Mouse (Mus musculus) lung, postnatal 36 days (tissue): Measurements from ENCODE around the gene Slc35c1.

Source experiments
- DNase-seq: peaks from one replicate; pipeline ENCODE4 v3.0.0; 2022; ENCODE audit warnings: mixed read lengths

Gene Slc35c1

DNA sequence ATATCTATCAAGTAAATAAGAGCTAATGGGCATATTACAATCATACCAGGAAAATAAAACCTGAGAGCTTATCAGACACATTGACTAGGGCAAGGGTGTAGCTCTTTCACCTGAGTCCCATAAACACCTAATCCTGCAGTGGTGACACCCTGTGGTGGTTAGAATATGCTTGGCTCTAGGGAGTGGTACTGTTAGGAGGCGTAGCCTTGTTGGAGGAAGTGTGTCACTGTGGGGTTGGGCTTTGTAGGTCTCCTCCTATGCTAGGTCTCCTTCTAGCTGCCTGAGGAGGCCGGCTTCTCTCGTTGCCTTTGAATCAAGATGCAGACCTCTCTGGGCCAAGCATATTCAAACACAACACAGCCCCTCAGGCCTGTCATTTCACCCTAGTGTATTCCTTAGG, 14.6 kb upstream of the Slc35c1 start:
- DNase-seq = no peak

DNA sequence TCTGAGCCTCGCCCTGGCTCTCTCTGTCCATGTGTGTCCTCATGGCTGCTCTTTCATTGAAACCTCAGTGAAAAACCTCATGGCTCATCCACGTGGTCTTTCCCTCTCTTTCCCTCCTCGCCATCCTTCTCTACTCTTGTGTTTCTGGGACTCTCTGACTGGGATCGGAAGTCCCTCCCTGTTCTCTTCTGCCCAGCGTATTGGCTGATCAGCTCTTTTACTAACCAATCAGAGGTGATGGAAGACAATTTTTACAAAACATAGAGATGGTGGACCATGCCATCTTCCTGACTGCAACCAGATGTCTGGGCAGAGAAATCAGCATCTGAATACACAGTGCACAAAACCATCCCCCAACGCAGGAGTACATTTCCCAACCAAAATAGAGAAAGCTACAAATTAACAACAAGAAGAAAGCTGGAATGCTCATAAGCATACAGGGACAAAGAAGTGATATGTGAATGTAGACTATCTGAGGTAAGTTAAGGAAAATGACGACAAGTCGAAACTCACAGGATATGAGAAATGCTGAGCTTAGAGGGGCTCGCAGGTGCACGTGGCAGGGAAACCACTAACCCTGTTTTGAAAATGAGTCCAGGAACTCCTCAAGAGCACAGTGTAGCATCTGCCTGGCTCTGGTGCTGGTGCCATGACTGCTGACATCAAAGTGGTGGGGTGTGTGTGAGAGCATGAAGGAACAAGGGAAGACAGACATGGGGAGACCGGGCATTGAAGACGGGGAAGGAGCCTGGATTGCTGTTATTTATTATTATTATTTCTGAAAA, 11.7 kb upstream of the Slc35c1 start:
- DNase-seq = no peak

DNA sequence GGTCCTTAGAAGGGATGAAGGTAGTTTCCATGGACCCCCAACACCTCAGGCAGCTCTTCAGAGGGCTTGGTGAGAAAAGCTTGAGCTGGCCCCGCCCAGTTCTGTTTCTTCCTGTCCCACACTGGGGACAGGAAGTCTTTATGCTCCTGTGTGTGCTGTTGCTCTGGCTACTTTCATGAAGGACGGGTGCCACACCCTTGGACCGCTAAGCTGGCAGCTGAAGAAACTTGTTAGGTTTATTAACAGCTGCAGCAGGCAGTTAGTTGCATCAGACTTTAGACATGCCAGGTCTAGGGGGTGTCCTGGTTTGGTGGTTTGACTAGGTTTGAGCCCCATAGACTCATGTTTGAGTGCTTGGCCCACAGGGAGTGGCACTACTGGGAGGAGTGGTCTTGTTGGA, 4.4 kb upstream of the Slc35c1 start:
- DNase-seq = peak; percentile 32

DNA sequence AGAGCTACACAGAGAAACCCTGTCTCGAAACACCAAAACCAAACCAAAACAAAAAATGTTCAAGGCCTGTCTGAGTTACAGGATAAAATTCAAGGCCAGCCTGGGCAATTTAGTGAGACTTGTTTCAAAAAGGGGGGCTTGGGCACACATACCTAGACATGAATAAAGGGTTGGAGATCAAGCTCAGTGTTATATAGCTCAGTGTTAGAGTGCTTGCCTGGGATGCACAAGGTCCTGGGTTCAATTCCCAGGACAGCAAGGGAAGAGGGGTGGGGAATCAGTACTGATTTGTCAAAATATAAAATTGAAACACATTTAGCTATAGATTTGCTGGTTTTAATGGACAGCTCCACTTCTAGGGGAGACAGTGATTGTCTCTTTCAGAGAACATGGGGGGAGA, 877 bp upstream of the Slc35c1 start:
- DNase-seq = no peak

DNA sequence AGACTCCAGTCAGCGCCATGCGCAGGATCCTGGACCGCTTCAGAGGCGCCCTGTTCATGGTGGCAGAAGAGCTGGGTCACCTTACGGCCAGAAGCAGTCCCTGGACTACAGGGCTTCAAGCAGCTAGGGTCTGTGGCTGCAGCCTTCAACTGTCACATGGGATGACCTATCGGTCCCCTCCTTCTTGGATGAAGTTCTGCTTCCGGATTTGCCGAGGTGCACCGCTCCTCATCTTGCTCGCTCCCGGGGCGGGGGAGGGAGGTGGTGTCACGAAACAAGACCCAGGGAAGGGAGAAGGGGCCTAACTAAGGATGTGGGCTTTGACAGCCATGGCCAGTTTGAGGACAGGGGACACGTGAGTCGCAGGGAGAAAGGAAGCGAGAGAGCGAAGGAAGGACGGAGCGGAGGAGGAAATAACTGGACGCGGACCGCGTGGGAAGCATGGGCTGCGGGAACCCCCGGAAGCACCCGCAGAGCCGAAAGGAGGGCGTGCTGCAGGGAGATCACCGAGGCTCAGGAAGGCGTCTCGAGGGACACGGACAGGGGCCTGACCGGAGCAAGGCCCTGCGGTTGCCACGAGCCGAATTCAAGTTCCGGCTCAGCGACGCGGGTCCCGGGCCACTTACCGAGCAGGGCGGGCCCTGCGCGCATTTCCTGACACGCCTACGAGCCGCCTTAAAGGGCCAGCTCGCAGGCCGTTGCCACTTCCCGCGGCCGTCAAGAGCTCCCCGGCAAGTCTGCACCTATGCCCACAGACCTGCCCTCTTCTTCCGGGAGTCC, 1.0 kb downstream of the Slc35c1 start:
- peak; percentile 89 for DNase-seq

DNA sequence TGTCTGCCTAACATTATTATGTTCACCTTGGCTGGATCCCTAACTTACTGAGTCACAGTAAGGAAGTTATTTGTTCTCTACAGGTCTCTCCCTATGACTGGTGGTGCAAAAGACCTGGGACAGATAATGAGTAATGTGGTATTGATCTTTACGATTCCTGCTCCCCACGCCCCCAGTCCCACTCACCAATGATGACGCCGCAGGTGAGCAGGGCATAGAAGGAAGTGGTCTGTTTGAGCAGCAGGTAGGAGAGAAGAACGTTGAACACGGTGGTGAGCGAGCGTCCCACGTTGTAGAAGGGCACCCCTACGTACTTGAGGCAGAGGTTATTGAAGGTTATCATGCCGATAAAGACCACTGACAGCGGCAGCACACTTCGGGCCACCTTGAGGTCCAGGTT, 1.9 kb downstream of the Slc35c1 start:
- DNase-seq = no peak

DNA sequence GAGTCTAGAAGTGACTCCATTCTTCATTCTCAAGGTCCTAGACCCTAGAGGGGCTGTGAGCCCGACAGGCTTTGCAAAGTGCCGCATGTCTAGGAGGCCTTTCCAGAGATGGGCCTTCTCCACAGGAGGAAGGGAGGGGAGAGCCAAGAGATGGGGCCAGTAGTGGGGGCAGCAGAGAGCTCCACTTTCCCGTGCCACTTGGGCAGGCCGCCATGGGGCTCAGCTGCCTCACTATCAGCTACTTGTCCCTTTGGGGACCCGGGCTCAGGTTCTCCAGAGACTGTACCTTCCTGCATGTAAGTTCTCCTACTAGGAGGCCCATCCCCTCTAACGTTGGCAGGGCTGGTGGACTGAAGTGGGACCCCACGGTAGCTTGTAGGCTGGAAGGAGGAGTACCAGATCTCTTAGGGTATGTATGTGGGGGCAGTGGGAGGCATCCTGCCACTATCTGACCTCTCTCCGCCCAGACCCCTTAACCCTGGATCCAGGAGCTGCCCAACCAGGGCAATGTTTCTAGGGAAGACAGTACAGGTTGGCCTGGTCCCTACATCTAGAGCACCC, 3.3 kb downstream of the Slc35c1 start:
- no peak for DNase-seq

DNA sequence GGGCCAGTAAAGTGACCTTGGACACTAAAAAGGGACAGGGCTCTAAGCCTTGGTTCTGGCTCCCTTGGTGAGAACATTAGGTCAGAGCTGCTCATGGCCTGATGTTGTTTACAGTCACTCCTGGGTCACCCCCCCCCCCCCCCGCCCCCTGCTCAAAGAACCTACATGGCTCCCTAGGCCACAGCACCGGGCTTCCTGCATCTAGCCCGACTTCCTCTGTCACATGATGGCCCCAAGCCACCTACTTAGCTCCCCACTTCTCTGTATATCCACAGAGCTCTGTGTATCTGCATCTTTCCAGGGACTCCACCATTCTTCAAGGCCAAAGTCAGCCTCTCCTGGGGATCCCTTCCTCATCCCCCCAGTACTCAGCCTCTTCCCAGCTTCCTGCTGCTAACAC, 4.6 kb downstream of the Slc35c1 start:
- DNase-seq = no peak

DNA sequence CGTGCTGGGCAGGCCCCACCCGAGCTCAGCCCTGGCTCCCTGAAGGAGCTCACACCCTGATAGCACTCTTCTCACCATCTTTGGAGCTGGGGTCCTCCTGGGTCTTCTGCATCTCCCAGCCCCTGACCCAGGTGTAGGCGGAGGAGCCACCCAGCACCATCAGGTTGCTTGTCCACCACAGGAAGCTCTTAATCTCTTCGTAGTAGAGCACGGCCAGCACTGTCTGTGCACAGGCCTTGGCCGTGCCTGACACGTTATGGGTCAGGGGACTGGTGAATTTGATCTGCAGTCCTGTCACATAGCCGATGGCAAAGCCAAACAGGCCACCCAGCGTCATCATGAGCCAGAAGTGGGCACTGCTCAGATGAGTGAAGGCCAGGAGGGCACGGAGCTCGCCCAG, 6.2 kb downstream of the Slc35c1 start:
- DNase-seq = no peak

DNA sequence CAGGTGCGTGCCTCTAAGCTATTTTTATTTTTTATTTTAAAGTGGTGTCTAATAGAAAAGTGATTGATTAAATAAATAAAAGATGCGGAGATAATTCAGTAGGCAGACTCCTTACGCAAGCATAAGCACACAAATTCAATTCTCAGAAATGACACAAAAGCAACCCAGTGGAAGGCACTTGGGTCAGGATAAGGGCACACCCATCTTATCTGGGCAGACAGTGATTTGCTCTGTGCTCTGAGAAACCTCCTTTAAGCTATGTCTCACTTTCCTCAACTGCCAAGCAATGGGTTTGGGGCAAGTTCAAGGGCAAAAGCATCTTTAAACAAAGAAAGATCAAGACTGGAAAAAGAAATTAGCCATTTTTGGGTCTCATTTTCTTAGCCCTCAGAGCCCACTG, 9.2 kb downstream of the Slc35c1 start:
- no peak for DNase-seq

DNA sequence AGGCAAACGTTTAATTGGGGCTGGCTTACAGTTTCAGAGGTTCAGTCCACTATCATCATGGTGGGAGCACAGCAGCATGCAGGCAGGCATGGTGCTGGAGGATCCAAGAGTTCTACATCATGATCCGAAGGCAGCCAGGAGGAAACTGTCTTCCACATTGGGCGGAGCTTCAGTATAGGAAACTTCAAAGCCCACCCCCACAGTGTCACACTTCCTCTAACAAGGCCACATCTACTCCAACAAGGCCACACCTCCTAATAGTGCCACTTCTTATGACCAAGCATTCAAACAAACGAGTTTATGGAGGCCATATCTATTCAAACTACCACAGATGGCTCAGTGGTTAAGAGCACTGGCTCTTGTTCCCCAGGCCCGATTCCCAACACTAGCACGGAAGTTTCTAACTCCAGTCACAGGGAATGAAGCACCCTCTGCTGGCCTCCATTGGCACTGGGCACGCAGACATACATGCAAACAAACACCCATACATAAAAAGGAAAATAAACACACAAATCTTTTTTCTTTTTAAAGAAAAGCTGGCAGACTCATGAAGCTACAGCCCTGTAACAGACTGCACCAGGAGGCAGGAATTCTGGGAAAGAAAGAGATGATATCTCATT, 13.1 kb downstream of the Slc35c1 start:
- peak; percentile 26 for DNase-seq

DNA sequence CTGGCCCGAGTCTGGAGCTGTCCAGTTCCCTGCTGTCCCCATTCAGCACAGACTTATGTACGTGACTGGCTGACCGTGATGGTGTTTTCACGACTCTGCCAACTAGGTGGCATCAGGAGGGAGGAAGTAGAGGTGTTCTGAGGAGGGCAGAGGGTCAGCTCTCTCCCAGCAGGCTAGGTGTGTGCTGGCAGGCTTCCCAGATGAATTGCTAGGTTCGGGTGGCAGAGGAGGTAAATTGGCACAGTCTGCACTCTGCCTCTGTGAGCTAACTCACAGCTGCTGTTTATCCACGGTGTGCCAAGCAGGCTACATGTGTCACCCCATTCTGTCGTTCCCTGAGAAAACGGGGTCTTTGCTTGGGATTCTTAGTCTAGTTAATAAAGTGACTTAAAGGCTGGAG, 13.7 kb downstream of the Slc35c1 start:
- peak; percentile 54 for DNase-seq

DNA sequence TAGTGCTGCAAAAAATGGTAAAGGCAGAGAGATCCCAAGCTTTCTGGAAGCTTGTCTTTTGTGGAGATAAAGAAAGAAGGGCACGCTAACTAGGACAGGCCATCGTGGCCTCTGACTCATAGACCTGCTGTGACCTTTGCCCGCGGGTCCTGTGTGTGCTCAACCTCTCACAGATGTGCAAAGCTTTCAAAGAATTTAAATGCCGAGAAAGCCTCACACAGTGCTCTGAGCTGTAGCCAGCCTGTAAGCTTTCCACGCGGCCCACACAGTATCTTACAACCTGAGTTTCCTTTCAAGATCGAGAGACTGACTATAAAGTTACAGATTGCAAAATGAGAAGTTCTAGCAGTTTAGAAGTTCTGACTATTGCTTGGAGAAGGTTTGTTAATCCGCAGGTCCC, 14.4 kb downstream of the Slc35c1 start:
- no peak for DNase-seq

DNA sequence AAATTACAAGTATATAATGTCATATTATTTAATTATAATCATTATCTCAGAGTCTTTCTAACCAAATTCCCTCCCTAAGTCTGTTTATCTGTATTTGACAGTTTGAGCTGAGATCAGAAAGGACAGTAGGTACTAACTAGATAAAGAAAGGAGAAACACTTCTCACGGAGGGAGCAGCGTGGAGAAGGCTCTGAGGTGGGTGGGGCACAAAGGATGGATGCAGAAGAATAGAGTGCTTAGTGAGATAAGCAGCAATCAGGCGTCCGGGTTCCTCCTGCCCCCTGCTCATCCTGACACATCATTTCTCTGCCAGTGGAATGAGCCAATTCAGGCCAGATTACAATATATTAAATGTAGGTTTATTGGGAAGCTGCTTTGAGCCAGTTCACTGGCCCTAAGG, 16.0 kb downstream of the Slc35c1 start:
- no peak for DNase-seq

DNA sequence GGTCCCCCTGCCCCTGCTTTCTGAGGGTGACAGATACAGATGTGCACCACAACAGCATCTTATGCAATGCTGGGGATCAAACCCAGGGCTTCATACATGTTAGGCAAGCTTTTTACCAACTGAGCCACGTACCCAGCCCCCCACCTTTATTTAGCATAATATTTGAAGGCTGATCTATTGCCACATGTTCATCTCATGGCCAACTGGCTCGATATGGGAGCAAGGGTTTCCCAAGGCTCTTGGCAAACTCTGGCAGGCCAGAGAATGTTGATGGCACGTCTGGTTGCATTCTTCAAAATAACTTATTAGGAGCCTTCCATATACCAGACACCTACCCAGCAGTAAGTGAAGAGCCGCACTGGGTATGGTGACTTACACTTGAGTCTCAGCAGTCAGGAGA, 17.0 kb downstream of the Slc35c1 start:
- DNase-seq = no peak

DNA sequence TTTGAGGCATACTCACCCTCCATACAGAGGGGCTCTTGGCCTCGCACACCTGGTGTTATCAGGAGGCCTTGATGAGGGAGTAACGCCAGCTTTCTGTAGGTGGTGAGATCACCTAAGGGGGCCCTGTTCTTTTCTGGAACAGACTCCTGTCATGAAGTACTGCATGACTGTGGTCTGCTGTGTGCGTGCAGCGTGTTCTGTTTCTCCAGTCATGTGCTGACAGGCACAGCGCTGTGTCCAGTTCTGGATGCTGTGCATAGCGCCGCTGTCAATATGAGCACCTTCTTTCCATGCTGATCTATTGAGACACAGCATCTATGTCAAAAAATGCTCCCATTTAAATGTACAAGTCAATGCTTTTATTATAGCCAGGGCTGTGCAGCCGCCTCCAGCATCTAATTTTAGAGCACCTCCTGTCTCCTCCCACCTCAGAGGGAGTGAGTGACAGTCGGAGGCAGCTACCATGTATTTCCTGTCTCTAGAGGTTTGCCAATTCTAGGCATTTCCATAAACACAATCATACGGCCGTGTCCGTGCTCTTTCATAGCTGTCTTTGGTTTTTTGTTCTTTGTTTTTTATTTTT, 17.8 kb downstream of the Slc35c1 start:
- no peak for DNase-seq

DNA sequence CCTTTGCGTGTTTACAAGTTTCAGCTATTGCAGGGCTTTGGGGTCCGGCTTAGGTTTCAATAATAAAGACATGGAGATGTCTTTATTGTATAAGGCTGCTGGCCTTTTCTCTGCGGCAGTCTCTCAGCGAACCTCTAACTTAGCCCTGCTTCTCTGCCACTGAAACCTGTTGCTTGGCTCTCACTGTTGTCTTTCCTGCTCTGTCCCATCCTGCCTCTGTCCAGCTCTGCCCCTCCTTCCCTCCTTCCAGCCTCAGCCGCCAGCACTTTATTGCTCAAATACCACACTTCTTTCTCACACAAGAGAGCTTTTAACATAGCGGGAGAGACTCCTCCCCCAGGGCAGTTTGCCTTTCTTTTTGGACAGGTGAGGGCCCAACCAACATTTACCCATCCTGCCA, 19.9 kb downstream of the Slc35c1 start:
- no peak for DNase-seq

DNA sequence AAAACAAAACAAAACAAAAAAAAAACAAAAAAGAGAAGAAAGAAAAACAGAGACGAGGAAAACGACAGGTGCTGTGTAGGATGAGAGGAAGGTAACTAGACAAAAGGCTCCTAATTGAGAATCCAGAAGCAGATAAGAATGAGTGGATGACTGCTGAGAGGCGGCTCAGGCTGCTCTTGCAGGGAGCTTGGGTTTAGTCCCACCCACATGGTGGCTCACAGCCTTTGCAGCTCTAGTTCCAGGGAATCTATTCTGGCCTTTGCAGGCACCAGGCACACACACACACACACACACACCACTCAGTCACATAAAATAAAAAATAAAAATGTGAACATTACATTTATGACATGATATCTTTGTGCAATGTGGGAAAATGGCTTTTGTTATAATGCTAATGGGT, 21.8 kb downstream of the Slc35c1 start:
- DNase-seq = no peak

DNA sequence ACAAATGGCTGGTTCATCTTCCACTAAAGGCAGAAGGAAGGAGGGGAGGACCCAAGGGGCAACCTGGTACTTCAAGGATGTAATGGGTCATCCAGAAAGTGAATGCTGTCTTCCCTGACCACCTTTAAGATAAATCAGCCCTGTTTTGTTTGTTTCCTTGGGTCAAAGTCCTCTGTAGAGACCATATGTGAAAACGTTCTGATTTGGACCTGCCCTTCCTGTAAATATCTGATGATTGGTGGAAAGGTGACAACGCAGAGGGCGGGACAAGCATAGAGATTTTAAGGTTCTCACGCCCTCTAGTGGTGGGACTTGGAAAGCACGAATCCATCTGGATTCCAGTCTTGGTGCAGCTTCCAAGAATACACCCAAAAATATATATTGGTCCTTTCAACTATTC, 22.5 kb downstream of the Slc35c1 start:
- DNase-seq = peak; percentile 96

DNA sequence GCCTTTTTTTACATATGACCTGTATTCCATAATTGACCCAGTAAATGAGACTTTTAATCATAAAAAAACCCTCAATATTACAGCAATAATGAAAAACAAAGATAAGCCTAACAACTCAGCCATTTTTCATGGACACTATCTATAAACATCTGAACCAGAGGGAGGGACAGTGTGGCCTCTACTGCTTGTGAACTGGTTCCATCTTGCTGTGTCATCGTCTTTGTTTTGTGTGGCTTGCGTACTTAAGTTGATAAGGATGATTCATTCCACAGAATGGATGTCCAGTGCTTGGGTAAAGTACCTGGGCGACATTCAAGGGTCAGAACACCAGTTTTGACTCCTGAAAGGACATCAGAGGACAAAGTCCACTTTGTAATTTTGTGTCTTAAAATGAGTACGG, 23.0 kb downstream of the Slc35c1 start:
- no peak for DNase-seq

DNA sequence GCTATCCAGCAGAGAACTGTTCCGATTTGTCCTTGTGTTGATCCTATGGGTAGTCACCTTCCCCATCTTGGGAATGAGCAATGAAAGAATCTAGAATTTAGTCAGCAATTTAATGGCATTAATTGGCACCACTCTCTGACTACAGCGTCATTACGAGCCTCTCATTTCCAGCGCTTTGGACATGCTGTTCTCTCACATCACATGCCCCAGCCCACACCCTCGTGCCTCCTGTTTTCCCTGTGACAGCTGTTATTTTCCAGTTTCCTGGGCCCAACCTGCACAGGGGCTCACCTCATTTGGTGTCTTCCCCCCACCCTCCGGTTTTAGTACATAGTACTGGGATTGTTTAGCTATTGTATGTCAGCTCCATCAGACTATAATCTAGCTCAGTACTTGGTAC, 25.3 kb downstream of the Slc35c1 start:
- no peak for DNase-seq

DNA sequence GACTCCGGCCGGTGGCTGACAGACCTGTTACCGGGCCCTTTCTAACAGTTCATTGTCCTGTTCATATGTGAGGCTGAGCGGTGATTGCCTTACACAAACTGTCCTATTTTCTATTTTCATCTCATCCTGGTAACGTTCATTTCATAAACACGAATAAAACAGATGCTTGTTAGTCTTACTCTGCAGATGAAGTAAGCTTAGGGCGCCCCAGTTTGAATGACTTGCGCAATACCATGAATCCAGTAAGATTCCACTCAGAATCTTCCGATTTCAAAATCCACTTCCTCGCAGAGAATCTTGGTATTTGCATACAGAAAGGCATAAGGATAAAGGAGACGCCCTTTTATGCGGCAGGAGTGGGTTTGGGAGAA, 26.0 kb downstream of the Slc35c1 start:
- peak; percentile 68 for DNase-seq

DNA sequence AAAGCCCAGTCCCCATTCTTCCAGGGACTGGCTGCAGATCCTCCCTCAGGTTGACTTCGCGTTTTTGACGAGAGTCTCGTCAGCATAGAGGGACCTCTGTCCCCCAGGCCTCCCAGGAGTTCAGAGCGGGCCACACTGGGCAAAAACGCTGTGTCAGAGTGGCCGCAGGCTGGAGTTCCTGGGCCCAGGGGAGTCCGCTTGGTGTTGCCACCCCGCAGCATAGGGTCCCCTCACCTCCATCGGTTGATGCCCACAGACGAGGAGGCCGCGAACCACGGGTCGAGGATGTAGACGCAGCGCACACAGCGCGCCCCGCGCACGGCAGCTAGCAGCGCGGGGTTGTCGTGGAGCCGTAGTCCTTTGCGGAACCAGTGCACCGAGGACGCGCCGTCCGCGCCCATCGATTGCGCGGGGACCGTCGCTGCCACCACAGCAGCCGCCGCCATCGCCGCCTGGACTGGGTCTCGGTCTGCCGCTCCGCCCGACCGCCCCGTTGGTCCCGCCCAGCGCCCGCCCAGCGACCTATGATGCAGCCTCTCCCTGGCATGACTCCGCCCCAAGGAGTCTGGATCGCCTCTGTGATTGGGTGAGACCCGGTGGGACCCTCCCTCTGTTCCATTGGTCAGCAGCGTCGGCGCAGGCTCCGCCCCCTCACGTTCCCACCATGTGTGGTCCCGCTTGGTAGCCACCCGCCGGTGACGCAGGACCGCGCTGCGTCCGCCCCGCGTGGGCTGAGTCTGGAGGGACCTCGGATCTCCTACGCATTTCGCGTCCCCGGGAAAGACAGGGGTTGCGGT, 26.6 kb downstream of the Slc35c1 start, which contains the start of gene Cry2:
Cry2 (minus strand) TSS at position 466 of the 797 bp plus-strand sequence.
- peak; percentile 99 for DNase-seq
